Mouse (Mus musculus) heart, adult 2 months (tissue): ENCODE data around the gene Eps8l2. TPM values are rescaled to one million over a fixed set of nuclear protein-coding genes. Genes with fewer than 3 reads are reported as not detected.

Experiments used
- DNase-seq, 2 experiments: peaks; one replicate each; pipeline ENCODE4 v3.0.0; 2021
- H3K27ac ChIP-seq: fragments of 200-600 bp; 2 replicates; pipeline ENCODE4 v1.8.1; 2022
- H3K27me3 ChIP-seq: fragments of 200-500 bp; 2 replicates; pipeline ENCODE4 v1.6.1; 2012; ENCODE audit warnings: mild to moderate bottlenecking, low read length, inconsistent platforms, mixed read lengths; ENCODE audit not compliant: control insufficient read depth, insufficient read depth
- H3K36me3 ChIP-seq: fragments of 200-500 bp; 2 replicates; pipeline ENCODE4 v1.6.1; 2012; ENCODE audit warnings: low read length, inconsistent platforms; ENCODE audit not compliant: control insufficient read depth, insufficient read depth
- H3K4me1 ChIP-seq: fragments of 200-500 bp; 2 replicates; pipeline ENCODE4 v1.6.1; 2011; ENCODE audit warnings: low read length; ENCODE audit not compliant: control insufficient read depth, insufficient read depth
- H3K4me3 ChIP-seq: fragments of 200-600 bp; 2 replicates; pipeline ENCODE4 v1.8.1; 2022
- H3K79me2 ChIP-seq: fragments of 200-500 bp; replicated peaks from 2 replicates; pipeline ENCODE4 v1.6.1; 2012; ENCODE audit warnings: mild to moderate bottlenecking, inconsistent platforms, low read length, moderate library complexity, mixed read lengths; ENCODE audit not compliant: control insufficient read depth, insufficient read depth
- H3K9ac ChIP-seq: fragments of 200-500 bp; 2 replicates; pipeline ENCODE4 v1.6.1; 2012; ENCODE audit warnings: low read depth, mild to moderate bottlenecking, control low read depth, inconsistent platforms, low read length, mixed read lengths
- CTCF ChIP-seq: fragments of 200-600 bp; IDR thresholded peaks from 2 replicates; pipeline ENCODE4 v1.8.1; 2022; ENCODE audit warnings: antibody characterized with exemption, mild to moderate bottlenecking, moderate library complexity
- EP300 ChIP-seq: fragments of 200-500 bp; IDR thresholded peaks from 2 replicates; pipeline ENCODE4 v1.6.1; 2011; ENCODE audit warnings: low read depth, low read length, control low read depth; ENCODE audit not compliant: insufficient read depth
- POLR2A ChIP-seq: fragments of 200-500 bp; IDR thresholded peaks from 2 replicates; pipeline ENCODE4 v1.6.1; 2011; ENCODE audit warnings: mild to moderate bottlenecking, low read depth, low read length, control low read depth; ENCODE audit not compliant: insufficient read depth
- WGBS: fragments of 180-500 bp; shearing (Covaris S2); methylation state at CpG from one replicate; pipeline ENCODE4 v1.1.7; 2018; 5-methylcytosine and 5-hydroxymethylcytosine counted together
- intact Hi-C: fragments of 180-260 bp; cut with DNase I; formaldehyde crosslinking; loops from one replicate; pipeline ENCODE4 v1.15.1; 2025
- polyA plus RNA-seq: library from polyadenylated mRNA; depleted of rRNA; stranded (reverse); fragments of >200 nt; gene quantifications from 2 replicates; pipeline ENCODE4 v1.2.3, GENCODE M21; 2012
- total RNA-seq, 2 experiments: library from RNA; stranded (reverse); gene quantifications; 2 replicates each; pipeline ENCODE4 v1.2.3; 2021

The Eps8l2 gene
- total and polyA plus RNA-seq, 3 experiments: 3.8 to 8.9 (median 4.3) TPM

- H3K4me3 ChIP-seq: peak within 1 kb of the TSS; percentile 71
- WGBS: under 1% methylated on average over 105 of the region's 105 CpGs
- intact Hi-C loops: loop anchor here (2.0 to 5.0 kb wide), 2 partner anchors 60 to 63 kb away; partner anchors contain the start of gene Irf7
- TF ChIP-seq POLR2A (no peak; the same call in none of the 2 replicates), EP300 (0 out of 2 replicates have a peak, but pooled peaks have one; percentile 62)
- H3K27me3 ChIP-seq: no peaks in the 10 kb centered on the region
- H3K27ac ChIP-seq: peak within 1 kb of the TSS; percentile 99
- H3K36me3 ChIP-seq: no peaks in the 10 kb centered on the region
- H3K9ac ChIP-seq: peak within 1 kb of the TSS; percentile 90
- H3K79me2 ChIP-seq: peaks cover 3% of the 10 kb centered on the region
- peak; percentile 99 for DNase-seq
- H3K4me1 ChIP-seq: peaks cover 11% of the 10 kb centered on the region
These were observed 11.0 kb upstream of the Eps8l2 start, which contains the start of the genes Deaf1 and Tmem80 for GRCm38 (mm10) chr7:141327469-141328372. TSS of gene Deaf1 (minus strand) at chr7:141327690. TSS of gene Tmem80 (plus strand) at chr7:141327739.

- 18% methylated on average over 24 of the region's 24 CpGs for whole genome bisulfite sequencing
- peaks cover 11% of the 10 kb centered on the region for H3K4me1 ChIP-seq
- H3K27ac ChIP-seq: peak overlapping the region; percentile 99
- no peaks in the 10 kb centered on the region for H3K36me3 ChIP-seq
- peak overlapping the region; percentile 71 for H3K4me3 ChIP-seq
- TF ChIP-seq CTCF: no peak
- TF ChIP-seq POLR2A: no peak
- no peak for TF ChIP-seq EP300
- H3K9ac ChIP-seq: peak overlapping the region; percentile 84
- intact Hi-C loops: loop anchor here (2.0 to 5.0 kb wide), 2 partner anchors 61 to 62 kb away; partner anchors contain the start of gene Irf7
- DNase-seq: no peak
- no peaks in the 10 kb centered on the region for H3K27me3 ChIP-seq
- peaks cover 3% of the 10 kb centered on the region for H3K79me2 ChIP-seq
These were observed 10.2 kb upstream of the Eps8l2 start for GRCm38 (mm10) chr7:141328373-141328990.

- peaks cover 11% of the 10 kb centered on the region for H3K4me1 ChIP-seq
These were observed 8.0 kb upstream of the Eps8l2 start for GRCm38 (mm10) chr7:141330706-141331105.

GRCm38 (mm10) chr7:141331990-141332389 lies 6.7 kb upstream of the Eps8l2 start:
- DNase-seq: no peak
- no peak overlapping the region for H3K4me3 ChIP-seq
- peaks cover 2% of the 10 kb centered on the region for H3K4me1 ChIP-seq
- H3K27ac ChIP-seq: no peak overlapping the region
- no peaks in the 10 kb centered on the region for H3K27me3 ChIP-seq
- H3K79me2 ChIP-seq: no peaks in the 10 kb centered on the region; the same call in 1 of the 2 replicates
- intact Hi-C loops: no loop called here
- H3K9ac ChIP-seq: no peak overlapping the region
- no peaks in the 10 kb centered on the region for H3K36me3 ChIP-seq
- 76% methylated on average over 6 of the region's 6 CpGs for WGBS
- no peak for TF ChIP-seq CTCF
- TF ChIP-seq EP300: no peak
- no peak for TF ChIP-seq POLR2A

More at GRCm38 (mm10) chr7:141330706-141331105, 8.0 kb upstream of the Eps8l2 start:
- no peaks in the 10 kb centered on the region for H3K27me3 ChIP-seq
- H3K79me2 ChIP-seq: peaks cover 3% of the 10 kb centered on the region
- no peak for DNase-seq
- intact Hi-C loops: no loop called here
- H3K4me3 ChIP-seq: no peak overlapping the region
- H3K36me3 ChIP-seq: no peaks in the 10 kb centered on the region
- no peak overlapping the region for H3K27ac ChIP-seq
- H3K9ac ChIP-seq: no peak overlapping the region
- TF ChIP-seq POLR2A (no peak), CTCF (no peak), EP300 (no peak)

GRCm38 (mm10) chr7:141335044-141335579 lies 3.6 kb upstream of the Eps8l2 start:
- Histone ChIP-seq H3K9ac (no peak overlapping the region), H3K27ac (no peak overlapping the region), H3K4me1 (peaks cover 5% of the 10 kb centered on the region), H3K79me2 (no peaks in the 10 kb centered on the region), H3K36me3 (no peaks in the 10 kb centered on the region), H3K4me3 (no peak overlapping the region), H3K27me3 (no peaks in the 10 kb centered on the region)
- no peak for DNase-seq
- intact Hi-C loops: no loop called here
- no peak for TF ChIP-seq EP300
- 82% methylated on average over 2 of the region's 2 CpGs for WGBS
